Mouse (Mus musculus): ENCODE measurements at regions not wholly inside any gene's neighbourhood (a gene's known extent, or its start where the extent isn't known, plus 50 kb on each side); places are given as distances from the start of the nearest gene placed in this dataset.

- DNase-seq (ENCODE audit: low read depth, low spot score): no peak
Measured at GRCm38 (mm10) chr5:102287131-102287530, 194.1 kb upstream of the Arhgap24 start.

GRCm38 (mm10) chr5:102290866-102291265 is 190.3 kb upstream of the Arhgap24 start:
- DNase-seq (ENCODE audit: low read depth, low spot score): no peak

GRCm38 (mm10) chr5:102295564-102295963 is 185.6 kb upstream of the Arhgap24 start:
- no peak for DNase-seq (ENCODE audit: low read depth, low spot score)

GRCm38 (mm10) chr5:102306309-102306708 is 174.9 kb upstream of the Arhgap24 start:
- no peak for DNase-seq (ENCODE audit: low read depth, low spot score)

GRCm38 (mm10) chr5:102306718-102307117 is 174.5 kb upstream of the Arhgap24 start:
- DNase-seq (ENCODE audit: low read depth, low spot score): no peak

DNA sequence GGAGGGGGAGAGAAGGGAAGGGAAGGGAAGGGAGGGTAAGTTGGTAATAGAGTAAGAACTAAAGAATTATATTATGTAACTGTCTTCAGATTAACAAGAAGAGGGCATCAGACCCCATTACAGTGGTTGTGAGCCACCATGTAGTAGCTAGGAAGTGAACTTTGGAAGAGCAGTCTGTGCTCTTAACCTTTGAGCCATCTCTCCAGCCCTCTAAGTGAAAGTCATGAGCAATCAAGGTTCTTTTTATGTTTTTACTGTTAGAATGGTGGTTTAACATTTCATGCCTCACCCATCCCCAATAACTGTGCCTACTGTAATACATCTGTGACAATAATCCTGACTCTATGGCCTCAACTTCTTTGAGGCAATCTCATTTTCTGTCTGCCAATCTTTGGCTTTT is 169.6 kb upstream of the Arhgap24 start:
- no peak for DNase-seq (ENCODE audit: low read depth, low spot score)

- DNase-seq (ENCODE audit: low read depth, low spot score): no peak
Measured at GRCm38 (mm10) chr5:102328197-102328784, 152.9 kb upstream of the Arhgap24 start.

DNA sequence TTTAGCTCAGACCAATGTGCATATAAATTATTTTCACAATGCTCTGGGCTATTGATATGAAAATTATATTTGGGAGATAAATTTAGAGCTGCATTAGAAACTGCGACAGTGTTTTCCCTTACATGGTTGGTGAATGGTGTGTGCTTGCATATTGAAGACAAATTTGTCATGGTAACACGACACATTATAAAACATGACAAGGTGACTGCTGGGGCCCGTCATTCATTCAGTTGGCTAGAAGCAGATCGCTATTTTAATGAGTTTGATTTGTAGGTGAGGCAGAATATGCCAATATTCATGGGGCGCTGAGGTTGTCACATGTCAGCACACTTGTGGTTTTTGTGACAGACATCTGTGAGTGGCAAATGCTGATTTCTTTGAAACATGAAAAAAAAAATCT is 147.3 kb upstream of the Arhgap24 start:
- no peak for DNase-seq (ENCODE audit: low read depth, low spot score)

- DNase-seq (ENCODE audit: low read depth, low spot score): no peak
Measured at GRCm38 (mm10) chr5:102334442-102335197, 146.6 kb upstream of the Arhgap24 start.

DNA sequence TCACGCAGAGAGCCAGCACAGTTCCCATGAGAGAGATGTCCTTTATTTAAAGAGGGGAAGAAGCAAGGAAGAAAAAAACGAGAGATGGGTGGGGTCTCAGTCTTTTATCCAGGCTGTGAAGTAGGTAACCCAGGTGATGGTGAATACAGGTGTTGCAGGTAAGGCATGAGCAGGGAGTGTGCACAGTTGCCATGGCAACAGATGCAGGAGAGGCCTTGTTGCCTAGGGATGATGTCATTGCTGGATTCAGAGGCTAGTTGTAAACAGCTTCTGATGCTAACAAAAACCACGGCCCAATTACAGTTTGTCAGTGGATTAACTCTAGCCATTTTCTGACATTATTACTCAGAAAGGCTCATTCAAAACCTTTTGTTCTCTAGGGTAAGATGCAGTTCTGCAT is 114.7 kb upstream of the Arhgap24 start:
- DNase-seq (ENCODE audit: low read depth, low spot score): no peak

- DNase-seq (ENCODE audit: low read depth, low spot score): peak; percentile 69
Measured at GRCm38 (mm10) chr5:102373309-102373971, 107.8 kb upstream of the Arhgap24 start.

GRCm38 (mm10) chr5:102373972-102374755 is 107.0 kb upstream of the Arhgap24 start:
- no peak for DNase-seq (ENCODE audit: low read depth, low spot score)

DNA sequence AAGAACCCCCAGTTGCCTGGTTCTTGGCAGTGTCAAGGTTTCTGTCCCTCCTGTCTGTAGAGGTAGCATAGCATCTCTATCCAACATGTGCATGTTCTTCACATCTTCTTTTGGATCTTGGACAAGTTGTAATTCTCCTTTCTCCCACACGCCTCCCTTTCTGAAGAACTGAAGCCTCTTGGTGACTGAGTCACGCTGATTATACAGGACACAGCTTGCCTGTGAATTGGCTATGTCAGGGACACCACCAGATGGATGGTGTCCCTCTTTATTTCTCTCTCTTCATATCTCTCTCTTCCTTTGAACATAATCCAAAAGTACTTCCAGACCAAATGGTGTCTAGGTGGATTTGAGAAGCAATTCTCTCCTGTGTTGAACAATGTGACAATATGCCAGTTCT is 105.9 kb upstream of the Arhgap24 start:
- DNase-seq (ENCODE audit: low read depth, low spot score): no peak

GRCm38 (mm10) chr5:102393941-102394340 is 87.2 kb upstream of the Arhgap24 start:
- DNase-seq (ENCODE audit: low read depth, low spot score): no peak

DNA sequence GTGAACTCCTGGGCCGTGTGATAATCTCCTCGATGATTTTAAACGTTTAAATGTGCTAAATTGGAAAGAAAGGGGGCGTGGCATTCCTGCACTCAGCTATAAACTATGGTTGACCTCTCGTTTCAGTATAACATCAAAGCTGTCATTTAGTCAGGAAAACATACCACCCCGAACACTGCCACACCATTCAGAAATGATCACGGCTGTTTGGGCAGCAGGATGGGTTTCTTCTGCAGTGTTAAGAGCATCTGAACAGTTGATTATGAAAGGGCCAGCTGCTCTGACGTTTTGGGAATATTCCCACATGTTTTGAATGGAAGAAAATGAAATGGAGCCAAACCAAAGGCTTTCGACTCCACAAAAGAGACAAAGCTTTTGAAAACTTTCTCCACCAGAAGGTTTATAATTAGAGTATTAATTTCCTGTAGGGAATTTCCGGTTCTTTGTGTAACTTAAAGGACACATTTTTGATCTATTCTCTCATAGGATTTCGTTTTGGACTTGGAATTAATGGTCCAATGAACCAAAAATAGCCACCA is 85.5 kb upstream of the Arhgap24 start:
- no peak for DNase-seq (ENCODE audit: low read depth, low spot score)

- no peak for DNase-seq (ENCODE audit: low read depth, low spot score)
Measured at GRCm38 (mm10) chr5:102399006-102399405, 82.2 kb upstream of the Arhgap24 start.

- DNase-seq (ENCODE audit: low read depth, low spot score): no peak
Measured at GRCm38 (mm10) chr5:102417642-102418041, 63.5 kb upstream of the Arhgap24 start.

DNA sequence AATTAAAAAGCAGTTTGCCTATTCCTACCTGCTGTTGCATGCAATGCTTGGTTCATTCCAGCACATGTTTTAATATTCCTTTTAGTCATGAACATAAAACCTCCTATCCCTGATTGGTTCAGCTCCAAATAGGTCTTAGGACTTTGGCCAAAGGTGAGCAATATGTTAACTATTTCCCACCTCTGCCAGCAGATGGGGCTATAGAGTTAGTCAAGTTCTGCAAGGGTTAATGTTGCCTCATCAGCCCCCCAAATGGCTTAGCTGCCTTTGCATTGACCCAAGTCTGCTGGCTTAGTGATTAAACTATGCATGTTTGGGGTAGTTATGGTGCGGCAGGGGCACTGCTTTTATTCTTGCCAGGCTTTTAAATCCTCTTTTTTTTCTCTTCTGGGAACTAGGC is 62.1 kb upstream of the Arhgap24 start:
- DNase-seq (ENCODE audit: low read depth, low spot score): peak; percentile 33

DNA sequence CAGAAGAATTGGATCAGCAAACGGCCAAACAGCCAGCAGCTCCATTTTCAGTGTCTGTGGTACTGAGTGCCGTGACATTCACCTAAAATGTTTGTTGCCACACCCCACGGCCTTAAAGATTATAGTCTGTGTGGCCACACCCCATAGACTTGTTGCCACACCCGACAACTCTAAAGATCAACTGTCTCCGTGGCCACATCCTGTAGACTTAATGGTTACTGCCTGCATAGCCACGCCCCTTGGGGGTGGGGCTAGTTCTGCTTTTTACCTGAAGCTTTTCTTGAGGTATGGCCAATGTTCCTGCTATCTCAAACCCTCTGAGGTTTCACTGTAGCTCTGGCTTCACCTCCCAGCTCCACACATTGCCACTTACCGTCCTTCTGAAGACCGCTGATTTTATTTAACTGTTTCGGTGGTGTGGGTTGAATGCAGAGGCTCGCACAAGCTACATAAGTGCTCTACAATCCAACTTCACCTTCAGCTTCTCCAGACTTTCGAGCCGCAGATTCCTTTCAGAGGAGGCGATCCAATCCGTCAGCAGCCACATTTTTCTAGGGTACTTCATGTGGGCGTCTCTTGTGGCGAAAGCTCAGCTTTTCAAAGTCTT is 56.5 kb upstream of the Arhgap24 start:
- peak; percentile 2 for DNase-seq (ENCODE audit: low read depth, low spot score)

DNA sequence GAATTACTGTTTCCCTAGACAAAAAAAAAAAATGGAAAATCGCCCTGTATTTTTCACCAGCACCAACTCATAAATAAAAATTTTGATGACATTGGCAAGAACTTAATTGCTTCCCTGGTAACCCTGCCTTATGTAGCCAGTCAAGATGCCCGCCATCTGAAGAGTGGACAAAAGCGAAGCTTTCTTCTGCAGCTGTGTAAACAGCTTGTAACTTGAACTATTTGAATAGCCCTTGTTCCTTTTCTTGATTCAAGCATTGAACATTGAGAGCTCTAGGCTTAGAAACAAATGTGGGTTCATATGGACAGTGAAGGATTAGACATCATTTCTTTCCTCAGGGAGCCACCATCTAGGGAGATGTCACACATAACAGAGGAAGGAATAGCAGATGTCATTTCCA is 52.9 kb upstream of the Arhgap24 start:
- no peak for DNase-seq (ENCODE audit: low read depth, low spot score)
